Mouse (Mus musculus) kidney, embryonic 15.5 days (tissue): ENCODE results near the gene Gm2956. TPM values are rescaled to one million over a fixed set of nuclear protein-coding genes. Genes with fewer than 3 reads are reported as not detected.
A peak's percentile ranks its signal among the peaks of the same experiment; 100 is the strongest.
"Not testable (repeated sequence)": the region's sequence is repeated elsewhere in the genome, so short reads cannot be mapped to it uniquely, and the experiment has no call there.

Experiments used
- ATAC-seq: fragments of 200-750 bp; cut with Nextera tagmentation; replicated peaks from 2 replicates; pipeline ENCODE4 v1.8.0; 2017; ENCODE audit warnings: moderate TSS enrichment; ENCODE audit not compliant: low FRiP score
- H3K27ac ChIP-seq: fragments of 300-500 bp; sonication (generic); 2 replicates; pipeline ENCODE4 v1.5.1; 2015; ENCODE audit warnings: mild to moderate bottlenecking, inconsistent platforms
- H3K27me3 ChIP-seq: fragments of 300-500 bp; sonication (generic); 2 replicates; pipeline ENCODE4 v1.6.1; 2015; ENCODE audit warnings: inconsistent platforms
- H3K36me3 ChIP-seq: fragments of 300-500 bp; sonication (generic); 2 replicates; pipeline ENCODE4 v1.6.1; 2015; ENCODE audit warnings: inconsistent platforms
- H3K4me1 ChIP-seq: fragments of 300-500 bp; sonication (generic); 2 replicates; pipeline ENCODE4 v1.6.1; 2015; ENCODE audit warnings: inconsistent platforms
- H3K4me2 ChIP-seq: fragments of 300-500 bp; sonication (generic); 2 replicates; pipeline ENCODE4 v1.6.1; 2015; ENCODE audit warnings: moderate library complexity, mild to moderate bottlenecking, inconsistent platforms
- H3K4me3 ChIP-seq: fragments of 300-500 bp; sonication (generic); replicated peaks from 2 replicates; pipeline ENCODE4 v1.5.1; 2015; ENCODE audit warnings: mild to moderate bottlenecking, inconsistent platforms
- H3K9ac ChIP-seq: fragments of 300-500 bp; sonication (generic); 2 replicates; pipeline ENCODE4 v1.6.1; 2015; ENCODE audit warnings: mild to moderate bottlenecking, inconsistent platforms
- H3K9me3 ChIP-seq: fragments of 300-500 bp; sonication (generic); replicated peaks from 2 replicates; pipeline ENCODE4 v1.6.1; 2016; ENCODE audit warnings: inconsistent platforms
- WGBS: fragments of 180-500 bp; shearing (Covaris S2); methylation state at CpG from one replicate; pipeline ENCODE4 v1.1.7; 2015; ENCODE audit warnings: mixed read lengths; 5-methylcytosine and 5-hydroxymethylcytosine counted together
- polyA plus RNA-seq: library from polyadenylated mRNA; unstranded; fragments of >200 nt; fragmentation: Nextera tagmentation; extraction: Ambion mirVana; gene quantifications from 2 replicates; pipeline ENCODE4 v1.2.1, GENCODE M21; 2015

The Gm2956 gene
- not detected in 2 replicates for polyA plus RNA-seq

DNA sequence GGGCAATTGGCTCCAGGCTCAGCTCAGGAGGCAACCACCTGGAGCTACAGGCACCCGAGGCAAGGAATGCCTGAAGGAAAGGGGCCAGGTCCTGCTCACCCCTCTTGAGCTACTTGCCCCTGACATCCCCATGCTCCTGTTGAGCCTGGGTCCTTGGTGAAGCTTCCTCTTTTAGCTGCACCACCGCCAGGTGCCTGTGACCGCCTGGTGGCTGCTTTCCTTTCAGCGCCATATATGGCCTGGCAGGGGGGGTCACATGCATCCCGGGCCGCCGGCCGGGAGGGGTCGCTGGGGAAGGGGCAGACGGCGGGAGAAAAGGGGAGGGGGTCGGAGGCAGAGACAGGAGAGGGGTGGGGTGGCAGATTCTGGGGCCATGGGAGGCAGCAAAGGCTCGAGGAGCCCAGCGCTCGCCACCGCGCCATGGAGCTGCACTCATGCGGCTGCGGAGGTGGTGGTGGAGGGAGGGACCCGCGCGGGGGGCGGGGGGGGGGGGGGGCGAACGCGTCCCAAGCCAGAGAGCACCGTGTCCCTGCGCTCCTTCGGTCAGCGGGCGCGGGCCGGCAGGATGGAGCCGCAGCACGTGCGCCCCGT is at the start of gene Gm2956:
Gene Gm2956, plus strand, starts transcription at position 541 of the 591 bp plus-strand sequence.
- not testable (repeated sequence) for H3K9me3 ChIP-seq, H3K9ac ChIP-seq, ATAC-seq, H3K27ac ChIP-seq, H3K4me1 ChIP-seq, H3K36me3 ChIP-seq, H3K27me3 ChIP-seq
- peak within 1 kb of the TSS; percentile 39 for H3K4me3 ChIP-seq
- WGBS: 0% methylated on average over 5 of the region's 37 CpGs
- H3K4me2 ChIP-seq: peak within 1 kb of the TSS; percentile 67

DNA sequence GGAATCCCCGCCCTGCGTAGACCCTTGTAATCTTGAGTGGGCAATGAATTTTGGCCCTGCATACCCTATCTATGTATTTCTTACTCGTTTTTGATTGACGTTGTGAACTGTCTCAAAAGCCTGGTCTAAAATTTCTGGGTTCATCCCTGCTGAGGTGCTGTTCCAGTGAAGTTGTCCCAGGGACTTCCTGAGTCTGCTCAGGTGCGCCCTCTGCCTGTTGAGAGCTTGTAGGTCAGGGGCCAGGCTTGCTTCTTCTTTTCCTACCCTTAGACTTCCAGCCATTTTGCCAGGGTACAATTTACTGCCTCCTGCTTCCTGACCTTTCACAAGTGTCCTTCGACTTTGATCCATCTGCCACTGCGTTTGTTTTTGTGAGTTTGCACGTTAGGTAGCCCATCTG is 979 bp downstream of the Gm2956 start:
- WGBS: 2% methylated on average over 6 of the region's 8 CpGs
- not testable (repeated sequence) for H3K27ac ChIP-seq, H3K4me3 ChIP-seq, H3K36me3 ChIP-seq, H3K4me1 ChIP-seq, ATAC-seq, H3K27me3 ChIP-seq, H3K9me3 ChIP-seq, H3K9ac ChIP-seq
- H3K4me2 ChIP-seq: peak overlapping the region; percentile 39

DNA sequence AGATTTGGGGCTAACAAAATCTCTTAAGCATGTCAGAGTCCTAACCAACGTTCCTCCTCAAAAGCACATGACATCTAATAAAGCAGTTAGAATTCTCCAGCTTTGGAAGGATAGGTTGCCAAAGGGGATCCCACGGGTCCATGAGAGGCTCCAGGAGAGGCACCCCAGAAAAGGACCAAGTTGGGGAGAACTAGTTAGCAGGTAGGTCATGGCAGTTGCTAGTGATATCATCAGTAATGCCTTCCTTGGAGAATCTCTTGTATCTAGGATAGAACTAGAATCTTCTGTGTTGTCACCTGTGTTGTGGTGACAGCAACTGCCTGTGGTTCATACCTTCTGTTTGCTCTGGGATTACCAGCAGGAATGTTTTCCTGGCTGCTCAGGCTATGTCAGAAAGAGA is 62.4 kb downstream of the Gm2956 start, which contains the start of gene Gm10413:
Gene Gm10413, plus strand, starts transcription at position 301 of the 400 bp plus-strand sequence.
- not testable (repeated sequence) for H3K27me3 ChIP-seq, H3K9me3 ChIP-seq, H3K4me2 ChIP-seq, H3K36me3 ChIP-seq, ATAC-seq, H3K27ac ChIP-seq, H3K4me3 ChIP-seq, H3K4me1 ChIP-seq, H3K9ac ChIP-seq
- no CpG with 5 or more reads among the region's 2 CpGs for WGBS

Other genes starting within 250 kb of the Gm2956 start
- gene Gm10340, start 198.6 kb upstream of the Gm2956 start, polyA plus RNA-seq: not detected in 2 replicates
- gene Gm5795, start 144.4 kb upstream of the Gm2956 start, polyA plus RNA-seq: not detected in 2 replicates
- 4.8 and 5.5 TPM in 2 replicates for gene D830030K20Rik, start 124.1 kb upstream of the Gm2956 start, polyA plus RNA-seq
- not detected in 2 replicates for gene Gm10413, start 62.5 kb downstream of the Gm2956 start, polyA plus RNA-seq
- gene Gm10409, start 80.0 kb downstream of the Gm2956 start, polyA plus RNA-seq: 0.63 and 0.66 TPM in 2 replicates
- gene Gm3005, start 95.5 kb downstream of the Gm2956 start, polyA plus RNA-seq: 0.41 and 1.3 TPM in 2 replicates
- gene Gm10408, start 116.8 kb downstream of the Gm2956 start, polyA plus RNA-seq: not detected in 2 replicates